Mouse (Mus musculus) lung, adult 2 months (tissue): ENCODE data around the gene Dclk1.

Source experiments
- CTCF ChIP-seq: fragments of 200-500 bp; IDR thresholded peaks from 2 replicates; pipeline ENCODE4 v1.5.1; 2011; ENCODE audit warnings: mild to moderate bottlenecking, low read length, control low read depth; ENCODE audit not compliant: insufficient read depth
- POLR2A ChIP-seq: fragments of 200-500 bp; IDR thresholded peaks from 2 replicates; pipeline ENCODE4 v1.6.1; 2011; ENCODE audit warnings: low read depth, mild to moderate bottlenecking, control low read depth, low read length, borderline replicate concordance; ENCODE audit errors: extremely low read depth

DNA sequence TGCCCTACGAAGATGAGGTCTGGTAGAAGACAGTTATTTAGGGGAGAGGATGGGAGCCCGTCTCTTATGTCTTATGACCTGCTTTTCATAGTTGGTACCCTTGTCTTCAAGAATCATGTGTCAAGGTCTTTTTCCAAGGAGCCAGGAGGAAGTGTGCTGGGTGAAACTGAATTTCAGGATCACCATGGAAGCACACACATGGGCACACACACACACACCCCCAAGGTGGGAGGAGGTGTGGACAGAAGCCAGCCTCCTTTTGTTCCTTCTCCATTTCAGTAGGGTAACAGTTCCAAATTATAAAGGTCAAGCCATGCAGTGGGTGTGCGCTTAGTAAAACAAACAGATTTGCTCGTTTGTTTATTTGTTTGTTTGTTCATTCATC is 330.1 kb downstream of the Dclk1 start:
- TF ChIP-seq CTCF (no peak), POLR2A (no peak)
